ENCODE assay signal across 9 mouse cellular contexts in the genomic region with DNA sequence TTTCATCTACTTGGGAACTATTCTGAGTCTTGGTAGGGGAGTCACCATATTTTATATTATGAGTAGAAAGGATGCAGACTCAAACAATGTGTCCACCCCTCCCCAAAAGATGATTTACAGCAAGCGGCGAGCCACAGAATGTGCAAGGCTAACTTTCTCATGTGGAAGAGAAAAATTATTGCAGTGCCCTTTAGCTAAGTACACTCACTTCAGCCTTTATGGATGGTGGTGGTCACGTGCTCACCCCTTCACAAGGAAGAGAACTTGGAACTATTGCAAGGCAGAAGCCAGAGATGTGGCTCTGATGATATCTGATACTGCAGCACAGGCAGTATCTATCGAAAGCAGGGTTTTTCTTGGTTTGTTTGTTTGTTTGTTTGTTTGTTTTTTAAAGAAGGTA.
"Had no signal": no experiment of that assay in that cellular context is flagged by ENCODE, and none has a peak within 500 bp of the region (broad histone marks: within the 10 kb centered on the region; RNA-seq: fewer than 3 reads in every experiment).

No protein-coding gene starts in this region.

- H3K27ac ChIP-seq: kidney, postnatal 0 days; liver, embryonic 14.5 days had no signal

- H3K4me3 ChIP-seq: limb, embryonic 13.5 days; midbrain, embryonic 13.5 days had no signal

- H3K9me3 ChIP-seq: limb, embryonic 13.5 days; midbrain, embryonic 13.5 days had no signal

- H3K27me3 ChIP-seq: midbrain, embryonic 13.5 days had no signal

- DNase-seq: kidney, postnatal 36 days; left cerebral cortex, postnatal 4 days; lung, adult 18-20 months; right cerebral cortex, postnatal 14 days; thymus, postnatal 36 days had no signal
